ENCODE assay signal across 8 mouse cellular contexts in genomic region chr16:38521211-38521987, GRCm38 (mm10). TPM values are rescaled to one million over a fixed set of nuclear protein-coding genes. Genes with fewer than 3 reads are reported as not detected.
A peak's percentile ranks its signal among the peaks of the same experiment; 100 is the strongest.
DNase-seq lines count a peak whose midpoint lies in the region; ATAC-seq and TF ChIP-seq lines count a peak whose summit lies in the region.

No protein-coding gene starts in this region.

- H3K27me3 ChIP-seq in heart, embryonic 13.5 days (replicated peaks): no peaks in the 10 kb centered on the region
- H3K27me3 ChIP-seq in MEL (ENCODE audit: control insufficient read depth in 1 of 2, insufficient read depth in 2 of 2, low read length in 2 of 2): no peaks in the 10 kb centered on the region
- H3K27me3 ChIP-seq in heart, postnatal 0 days (ENCODE audit: control insufficient read depth, insufficient read depth, low read length): no peaks in the 10 kb centered on the region
- H3K27me3 ChIP-seq in midbrain, embryonic 12.5 days: no peaks in the 10 kb centered on the region

- H3K9me3 ChIP-seq in heart, embryonic 13.5 days: no peaks in the 10 kb centered on the region
- no peaks in the 10 kb centered on the region for H3K9me3 ChIP-seq in MEL (replicated peaks; ENCODE audit: insufficient read depth, low read length)
- no peaks in the 10 kb centered on the region for H3K9me3 ChIP-seq in heart, postnatal 0 days (replicated peaks; ENCODE audit: control insufficient read depth, low read length)
- no peaks in the 10 kb centered on the region for H3K9me3 ChIP-seq in midbrain, embryonic 12.5 days

- no peak for ATAC-seq in heart, embryonic 13.5 days (ENCODE audit: extremely low read depth, insufficient number of reproducible peaks, low FRiP score, low TSS enrichment)
- ATAC-seq in heart, postnatal 0 days (ENCODE audit: insufficient read depth, low read depth): no peak
- no peak for ATAC-seq in midbrain, embryonic 12.5 days (ENCODE audit: low FRiP score, low read depth)

- peaks cover 27% of the 10 kb centered on the region for H3K4me1 ChIP-seq in heart, embryonic 13.5 days
- H3K4me1 ChIP-seq in MEL (ENCODE audit: control insufficient read depth in 1 of 2, insufficient read depth in 2 of 2, low read length in 2 of 2): peaks cover 0 to 3% of the 10 kb centered on the region in 2 experiments; a peak in 2 of 4 replicates
- H3K4me1 ChIP-seq in heart, postnatal 0 days (ENCODE audit: control insufficient read depth, insufficient read depth): peaks cover 5% of the 10 kb centered on the region; the same call in 1 of the 2 replicates
- H3K4me1 ChIP-seq in midbrain, embryonic 12.5 days: peaks cover 12% of the 10 kb centered on the region

- WGBS in heart, embryonic 13.5 days: 26% methylated on average over 8 of the region's 8 CpGs
- WGBS in heart, postnatal 0 days: 25% methylated on average over 8 of the region's 8 CpGs
- WGBS in midbrain, embryonic 12.5 days: 37% methylated on average over 8 of the region's 8 CpGs

- no peak for TF ChIP-seq RAD21 in MEL (IDR thresholded peaks at IDR 0.05; ENCODE audit: low read depth, low read length)

- peaks cover 13% of the 10 kb centered on the region for H3K79me2 ChIP-seq in MEL (ENCODE audit: control insufficient read depth, insufficient read depth, low read length, poor library complexity)

- no peak for DNase-seq in heart, adult 18-20 months
- peak; percentile 51 for DNase-seq in MEL (ENCODE audit: low read depth, low spot score)
- DNase-seq in heart, postnatal 0 days (ENCODE audit: low spot score): no peak
- DNase-seq in urinary bladder, postnatal 14 days (ENCODE audit: low spot score): no peak
- no peak for DNase-seq in right cerebral cortex, adult 2 months (ENCODE audit: low spot score in 2 of 2)
- DNase-seq in ovary, postnatal 10 days (ENCODE audit: low spot score): no peak

- peak overlapping the region; percentile 79 for H3K4me3 ChIP-seq in heart, embryonic 13.5 days
- peak overlapping the region; percentile 77 to 91 for H3K4me3 ChIP-seq in MEL (ENCODE audit: control insufficient read depth in 1 of 2, insufficient read depth in 1 of 2, low read depth in 2 of 2, low read length in 2 of 2)
- peak overlapping the region; percentile 77 for H3K4me3 ChIP-seq in heart, postnatal 0 days (ENCODE audit: low read depth, low read length)
- peak overlapping the region; percentile 85 for H3K4me3 ChIP-seq in midbrain, embryonic 12.5 days

- TF ChIP-seq POLR2A in MEL (IDR thresholded peaks at IDR 0.05; ENCODE audit: control insufficient read depth in 1 of 2, insufficient read depth in 1 of 2, low read depth in 1 of 2, low read length in 2 of 2, poor library complexity in 1 of 2): no peak

- peak overlapping the region; percentile 90 for H3K9ac ChIP-seq in heart, embryonic 13.5 days
- peak overlapping the region; percentile 96 for H3K9ac ChIP-seq in MEL (ENCODE audit: control insufficient read depth, low read depth, low read length, poor library complexity, severe bottlenecking)
- peak overlapping the region; percentile 87 for H3K9ac ChIP-seq in heart, postnatal 0 days (replicated peaks; ENCODE audit: low read depth, low read length)
- H3K9ac ChIP-seq in midbrain, embryonic 12.5 days (replicated peaks): peak overlapping the region; percentile 50

- TF ChIP-seq EP300 in MEL (IDR thresholded peaks at IDR 0.05; ENCODE audit: low read depth in 1 of 2, low read length in 2 of 2): no peak
- TF ChIP-seq EP300 in heart, postnatal 0 days (IDR thresholded peaks at IDR 0.05; ENCODE audit: low read depth): no peak

- H3K27ac ChIP-seq in heart, embryonic 13.5 days (replicated peaks): 0 out of 2 replicates have a peak overlapping the region, but pooled peaks have one; percentile 8
- no peak overlapping the region for H3K27ac ChIP-seq in MEL (ENCODE audit: control insufficient read depth, low read depth, low read length)
- no peak overlapping the region for H3K27ac ChIP-seq in heart, postnatal 0 days (ENCODE audit: low read depth)
- H3K27ac ChIP-seq in midbrain, embryonic 12.5 days (replicated peaks): no peak overlapping the region

- peak overlapping the region; percentile 79 for H3K4me2 ChIP-seq in heart, embryonic 13.5 days
- H3K4me2 ChIP-seq in heart, postnatal 0 days (ENCODE audit: low read depth, low read length): peak overlapping the region; percentile 63
- H3K4me2 ChIP-seq in midbrain, embryonic 12.5 days (replicated peaks): peak overlapping the region; percentile 58

- no peak for TF ChIP-seq CTCF in MEL (IDR thresholded peaks at IDR 0.05 in 2 of 3, conservative IDR thresholded peaks at IDR 0.05 in 1 of 3; ENCODE audit: control insufficient read depth in 1 of 3, insufficient read depth in 1 of 3, low read depth in 2 of 3, low read length in 3 of 3, poor library complexity in 1 of 3, severe bottlenecking in 1 of 3)
- no peak for TF ChIP-seq CTCF in heart, postnatal 0 days (IDR thresholded peaks at IDR 0.05; ENCODE audit: low read depth)

- peaks cover 46% of the 10 kb centered on the region for H3K36me3 ChIP-seq in heart, embryonic 13.5 days
- H3K36me3 ChIP-seq in MEL (ENCODE audit: control insufficient read depth in 1 of 2, insufficient read depth in 2 of 2, low read length in 2 of 2): peaks cover 7 to 12% of the 10 kb centered on the region in 2 experiments
- peaks cover 36% of the 10 kb centered on the region for H3K36me3 ChIP-seq in heart, postnatal 0 days (replicated peaks; ENCODE audit: control insufficient read depth, insufficient read depth, low read length)
- H3K36me3 ChIP-seq in midbrain, embryonic 12.5 days: peaks cover 41% of the 10 kb centered on the region

TF ChIP-seq in MEL, 35 proteins besides CTCF, POLR2A, EP300 and RAD21:
- TF ChIP-seq ZNF384 (IDR thresholded peaks at IDR 0.05; ENCODE audit: low read depth, low read length) (peak; percentile 90), SIN3A (IDR thresholded peaks at IDR 0.05; ENCODE audit: low read length) (0 out of 2 replicates have a peak, but pooled peaks have one; percentile 19), NELFE (IDR thresholded peaks at IDR 0.05; ENCODE audit: low read depth, low read length) (no peak)

RNA-seq across cellular contexts. Expression of gene Timmdc1, which starts 1.1 kb away (rescaled TPM):
- polyA plus RNA-seq in heart, embryonic 13.5 days (2015; fragmentation: Nextera tagmentation; extraction: Ambion mirVana): 29.7 and 35.3 TPM in 2 replicates
- total RNA-seq in heart, adult 18-20 months (2021): 10 to 100 TPM; 67.1 to 68.3 TPM
- total RNA-seq in MEL (2012; rRNA removed): 36.4 and 38.0 TPM in 2 replicates
- polyA plus RNA-seq in MEL (2012; ENCODE audit: insufficient read depth in 1 of 2, insufficient read length in 2 of 2, low read depth in 1 of 2, low replicate concordance in 2 of 2, missing spikeins in 1 of 2): 10 to 100 TPM in 1 of 2 experiments, not detected in 1; 40.4 TPM
- 46.2 and 90.1 TPM in 2 replicates for total RNA-seq in heart, postnatal 0 days (2014; rRNA removed; ENCODE audit: low replicate concordance)
- polyA plus RNA-seq in heart, postnatal 0 days (2015; fragmentation: Nextera tagmentation; extraction: Ambion mirVana): 47.4 and 51.0 TPM in 2 replicates
- 35.2 and 37.0 TPM in 2 replicates for polyA plus RNA-seq in midbrain, embryonic 12.5 days (2016; fragmentation: Nextera tagmentation; extraction: Ambion mirVana)

RNA-seq across cellular contexts. Expression of gene Poglut1, which starts 28.7 kb away (rescaled TPM):
- 33.5 and 34.7 TPM in 2 replicates for polyA plus RNA-seq in heart, embryonic 13.5 days (2015; fragmentation: Nextera tagmentation; extraction: Ambion mirVana)
- total RNA-seq in heart, adult 18-20 months (2021): 10 to 100 TPM; 10.5 to 13.2 TPM
- total RNA-seq in MEL (2012; rRNA removed): 17.7 and 17.9 TPM in 2 replicates
- polyA plus RNA-seq in MEL (2012; ENCODE audit: insufficient read depth in 1 of 2, insufficient read length in 2 of 2, low read depth in 1 of 2, low replicate concordance in 2 of 2, missing spikeins in 1 of 2): 10 to 100 TPM in 1 of 2 experiments, not detected in 1; 28.6 TPM
- total RNA-seq in heart, postnatal 0 days (2014; rRNA removed; ENCODE audit: low replicate concordance): 17.6 and 20.5 TPM in 2 replicates
- 13.3 and 13.8 TPM in 2 replicates for polyA plus RNA-seq in heart, postnatal 0 days (2015; fragmentation: Nextera tagmentation; extraction: Ambion mirVana)
- 70.0 and 72.5 TPM in 2 replicates for polyA plus RNA-seq in midbrain, embryonic 12.5 days (2016; fragmentation: Nextera tagmentation; extraction: Ambion mirVana)

RNA-seq across cellular contexts. Expression of gene Tmem39a, which starts 37.1 kb away (rescaled TPM):
- 62.0 and 62.8 TPM in 2 replicates for polyA plus RNA-seq in heart, embryonic 13.5 days (2015; fragmentation: Nextera tagmentation; extraction: Ambion mirVana)
- 10 to 100 TPM; 19.1 to 23.9 TPM for total RNA-seq in heart, adult 18-20 months (2021)
- 34.2 and 38.1 TPM in 2 replicates for total RNA-seq in MEL (2012; rRNA removed)
- 100 to 1,000 TPM; 116 to 352 TPM for polyA plus RNA-seq in MEL (2012; ENCODE audit: insufficient read depth in 1 of 2, insufficient read length in 2 of 2, low read depth in 1 of 2, low replicate concordance in 2 of 2, missing spikeins in 1 of 2)
- total RNA-seq in heart, postnatal 0 days (2014; rRNA removed; ENCODE audit: low replicate concordance): 11.7 and 28.7 TPM in 2 replicates
- polyA plus RNA-seq in heart, postnatal 0 days (2015; fragmentation: Nextera tagmentation; extraction: Ambion mirVana): 23.3 and 23.8 TPM in 2 replicates
- 66.3 and 69.1 TPM in 2 replicates for polyA plus RNA-seq in midbrain, embryonic 12.5 days (2016; fragmentation: Nextera tagmentation; extraction: Ambion mirVana)
